Mouse (Mus musculus): ENCODE results near the gene Nfia.

DNA sequence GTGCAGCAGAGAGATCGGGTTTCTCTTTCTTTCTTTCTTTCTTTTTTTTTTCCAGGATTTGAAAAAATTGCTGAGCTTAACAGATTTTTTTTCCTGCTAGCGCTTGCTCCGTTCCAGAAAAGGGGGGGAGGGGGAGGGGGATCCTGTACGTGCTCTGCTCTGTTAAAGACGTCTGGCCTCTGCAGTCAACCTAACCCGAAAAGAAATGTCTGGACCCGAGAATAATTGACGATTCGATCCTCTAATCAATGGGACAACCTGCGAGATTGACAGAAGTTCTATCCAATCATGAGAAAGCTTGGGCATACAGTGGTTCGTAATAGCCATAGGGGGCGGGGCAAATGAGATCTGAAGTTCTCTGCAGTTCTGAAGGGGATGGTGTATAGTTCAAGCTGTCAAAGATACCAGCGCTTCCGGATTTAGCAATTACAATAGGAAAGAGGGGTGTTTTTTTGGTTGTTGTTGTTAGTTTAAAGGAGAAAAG lies 618 bp downstream of the Nfia start:
- no peak for TF ChIP-seq POLR2A (IDR thresholded peaks at IDR 0.05; ENCODE audit: borderline replicate concordance, low read depth, low read length)
- no peak for TF ChIP-seq CTCF (IDR thresholded peaks at IDR 0.05; ENCODE audit: low read depth, low read length)

Measured in bone marrow macrophage, adult 2 months (primary cell).